Mouse (Mus musculus) A20 (cell line): ENCODE measurements around the gene Lrrc37a.
A peak's percentile ranks its signal among the peaks of the same experiment; 100 is the strongest.
"Not testable (repeated sequence)": the region's sequence is repeated elsewhere in the genome, so short reads cannot be mapped to it uniquely, and the experiment has no call there.

Experiments
- DNase-seq: peaks from one replicate; pipeline ENCODE4 v3.0.0-alpha.2; 2011; ENCODE audit warnings: low read depth, low spot score

Lrrc37a gene

GRCm38 (mm10) chr11:103504497-103504896 is at the start of gene Lrrc37a:
Lrrc37a (minus strand) TSS chr11:103504597.
- DNase-seq: no peak

GRCm38 (mm10) chr11:103534973-103535372 is 30.6 kb upstream of the Lrrc37a start:
- DNase-seq: not testable (repeated sequence)

GRCm38 (mm10) chr11:103512111-103512510 is 7.7 kb upstream of the Lrrc37a start:
- no peak for DNase-seq

GRCm38 (mm10) chr11:103464443-103464842 is 40.0 kb downstream of the Lrrc37a start:
- DNase-seq: peak; percentile 78

GRCm38 (mm10) chr11:103451105-103451504 is 53.3 kb downstream of the Lrrc37a start:
- DNase-seq: not testable (repeated sequence)

GRCm38 (mm10) chr11:103449721-103450120 is 54.7 kb downstream of the Lrrc37a start:
- not testable (repeated sequence) for DNase-seq

GRCm38 (mm10) chr11:103443678-103444077 is 60.7 kb downstream of the Lrrc37a start:
- peak; percentile 92 for DNase-seq

GRCm38 (mm10) chr11:103436282-103436681 is 68.1 kb downstream of the Lrrc37a start:
- no peak for DNase-seq

GRCm38 (mm10) chr11:103425031-103425430 is 79.4 kb downstream of the Lrrc37a start:
- peak; percentile 53 for DNase-seq

GRCm38 (mm10) chr11:103419667-103420066 is 84.7 kb downstream of the Lrrc37a start:
- no peak for DNase-seq

GRCm38 (mm10) chr11:103419226-103419625 is 85.2 kb downstream of the Lrrc37a start:
- no peak for DNase-seq

- DNase-seq: no peak
Observed at GRCm38 (mm10) chr11:103413516-103413915, 90.9 kb downstream of the Lrrc37a start.

- peak; percentile 92 for DNase-seq
Observed at GRCm38 (mm10) chr11:103412950-103413423, 91.4 kb downstream of the Lrrc37a start.

- peak; percentile 98 for DNase-seq
Observed at GRCm38 (mm10) chr11:103411981-103412949, 92.1 kb downstream of the Lrrc37a start, which contains the start of gene Plekhm1. Plekhm1 (minus strand) TSS chr11:103412687.

- DNase-seq: no peak
Observed at GRCm38 (mm10) chr11:103411301-103411700, 93.1 kb downstream of the Lrrc37a start.

- DNase-seq: no peak
Observed at GRCm38 (mm10) chr11:103408880-103409279, 95.5 kb downstream of the Lrrc37a start.

GRCm38 (mm10) chr11:103407136-103407535 is 97.3 kb downstream of the Lrrc37a start:
- not testable (repeated sequence) for DNase-seq

GRCm38 (mm10) chr11:103406551-103406950 is 97.8 kb downstream of the Lrrc37a start:
- DNase-seq: no peak

GRCm38 (mm10) chr11:103405814-103406213 is 98.6 kb downstream of the Lrrc37a start:
- no peak for DNase-seq

- no peak for DNase-seq
Observed at GRCm38 (mm10) chr11:103404618-103405017, 99.8 kb downstream of the Lrrc37a start.

GRCm38 (mm10) chr11:103403776-103404175 is 100.6 kb downstream of the Lrrc37a start:
- no peak for DNase-seq

GRCm38 (mm10) chr11:103402738-103403137 is 101.7 kb downstream of the Lrrc37a start:
- no peak for DNase-seq

- peak; percentile 66 for DNase-seq
Observed at GRCm38 (mm10) chr11:103402198-103402597, 102.2 kb downstream of the Lrrc37a start.
